Mouse (Mus musculus): ENCODE data around the gene Ptk7. TPM values are rescaled to one million over a fixed set of nuclear protein-coding genes. Genes with fewer than 3 reads are reported as not detected.

Gene Ptk7
- polyA plus RNA-seq, 1 experiment: 3.2 TPM

DNA sequence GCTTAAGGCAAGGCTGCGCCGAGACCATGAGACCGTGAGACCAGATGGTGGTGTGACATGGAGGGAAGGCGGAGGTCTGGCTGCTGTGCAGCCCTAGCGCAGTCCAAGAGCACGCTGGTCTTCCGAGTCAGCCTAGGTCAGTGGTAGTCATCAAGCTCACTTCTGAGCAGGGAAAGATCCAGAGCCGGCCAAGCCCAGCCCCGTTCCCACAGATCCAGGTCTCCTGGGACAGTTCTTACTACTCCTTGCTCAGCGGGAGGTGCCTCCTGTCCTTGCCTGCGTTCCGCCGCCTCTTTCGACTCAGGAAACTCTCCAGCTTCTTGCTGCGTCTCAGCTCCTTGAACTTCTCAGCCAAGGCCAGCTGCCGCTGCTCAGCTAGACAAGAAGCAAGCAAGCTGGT, 38.4 kb upstream of the Ptk7 start:
- no peaks in the 10 kb centered on the region for H3K27me3 ChIP-seq (ENCODE audit: control insufficient read depth, insufficient read depth, low read length)
- no peaks in the 10 kb centered on the region; the same call in 1 of the 2 replicates for H3K4me1 ChIP-seq (ENCODE audit: control insufficient read depth, insufficient read depth, low read length)
- no peak overlapping the region for H3K27ac ChIP-seq (ENCODE audit: control insufficient read depth, insufficient read depth, low read depth, low read length)
- H3K36me3 ChIP-seq (ENCODE audit: control insufficient read depth, insufficient read depth, low read length): peaks cover 4% of the 10 kb centered on the region
- no peak overlapping the region for H3K4me3 ChIP-seq (ENCODE audit: control insufficient read depth, low read depth, low read length)
- TF ChIP-seq POLR2A (IDR thresholded peaks at IDR 0.05; ENCODE audit: control insufficient read depth, low read depth, low read length) (no peak), CTCF (IDR thresholded peaks at IDR 0.05; ENCODE audit: control insufficient read depth, insufficient read depth, insufficient replicate concordance, low read depth, low read length) (no peak)

DNA sequence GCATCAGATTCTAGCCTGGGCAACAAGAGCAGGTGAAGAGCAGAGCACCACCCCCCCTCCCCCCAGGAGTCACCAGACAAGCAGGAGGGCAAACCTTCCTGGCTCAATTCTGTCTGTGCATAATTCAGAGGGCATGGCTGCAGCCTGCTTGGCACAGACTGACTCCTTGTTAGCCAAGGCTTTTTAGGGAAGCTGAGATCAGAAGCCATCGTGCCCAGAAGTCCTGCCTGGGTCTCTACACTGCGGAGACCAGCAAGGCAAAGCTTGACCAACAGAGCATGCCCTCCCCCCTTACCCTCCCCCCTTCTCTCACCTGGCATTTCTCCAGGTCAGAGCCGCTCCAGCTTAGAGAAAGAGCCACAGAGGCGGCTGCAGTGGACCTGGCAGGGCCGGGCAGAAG, 33.4 kb upstream of the Ptk7 start:
- H3K4me1 ChIP-seq (ENCODE audit: control insufficient read depth, insufficient read depth, low read length): no peaks in the 10 kb centered on the region; the same call in 1 of the 2 replicates
- peaks cover 2% of the 10 kb centered on the region; the same call in 1 of the 2 replicates for H3K36me3 ChIP-seq (ENCODE audit: control insufficient read depth, insufficient read depth, low read length)
- H3K27ac ChIP-seq (ENCODE audit: control insufficient read depth, insufficient read depth, low read depth, low read length): no peak overlapping the region
- H3K4me3 ChIP-seq (ENCODE audit: control insufficient read depth, low read depth, low read length): no peak overlapping the region
- TF ChIP-seq CTCF (IDR thresholded peaks at IDR 0.05; ENCODE audit: control insufficient read depth, insufficient read depth, insufficient replicate concordance, low read depth, low read length) (no peak), POLR2A (IDR thresholded peaks at IDR 0.05; ENCODE audit: control insufficient read depth, low read depth, low read length) (no peak)
- no peaks in the 10 kb centered on the region for H3K27me3 ChIP-seq (ENCODE audit: control insufficient read depth, insufficient read depth, low read length)

DNA sequence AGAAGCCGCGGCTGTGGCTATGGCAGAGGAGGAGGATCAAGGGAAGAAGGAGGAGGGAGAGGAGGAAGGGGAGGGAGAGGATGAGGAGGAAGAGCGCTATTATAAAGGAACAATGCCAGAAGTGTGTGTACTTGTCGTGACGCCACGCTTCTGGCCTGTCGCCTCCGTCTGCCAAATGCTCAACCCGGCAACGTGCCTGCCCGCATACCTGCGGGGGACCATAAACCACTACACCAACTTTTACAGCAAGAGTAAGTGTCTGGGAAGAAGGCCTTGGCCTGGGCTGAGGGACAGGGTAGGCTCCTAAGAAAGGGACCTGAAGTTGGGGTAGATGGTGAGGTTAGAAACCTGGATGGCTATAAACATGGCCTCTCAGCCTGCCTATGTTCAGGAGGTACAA, 32.7 kb upstream of the Ptk7 start:
- Histone ChIP-seq H3K4me3 (ENCODE audit: control insufficient read depth, low read depth, low read length) (no peak overlapping the region), H3K27ac (ENCODE audit: control insufficient read depth, insufficient read depth, low read depth, low read length) (no peak overlapping the region), H3K27me3 (ENCODE audit: control insufficient read depth, insufficient read depth, low read length) (no peaks in the 10 kb centered on the region), H3K4me1 (ENCODE audit: control insufficient read depth, insufficient read depth, low read length) (no peaks in the 10 kb centered on the region; the same call in 1 of the 2 replicates), H3K36me3 (ENCODE audit: control insufficient read depth, insufficient read depth, low read length) (no peaks in the 10 kb centered on the region)
- TF ChIP-seq CTCF (IDR thresholded peaks at IDR 0.05; ENCODE audit: control insufficient read depth, insufficient read depth, insufficient replicate concordance, low read depth, low read length) (no peak), POLR2A (IDR thresholded peaks at IDR 0.05; ENCODE audit: control insufficient read depth, low read depth, low read length) (no peak)

DNA sequence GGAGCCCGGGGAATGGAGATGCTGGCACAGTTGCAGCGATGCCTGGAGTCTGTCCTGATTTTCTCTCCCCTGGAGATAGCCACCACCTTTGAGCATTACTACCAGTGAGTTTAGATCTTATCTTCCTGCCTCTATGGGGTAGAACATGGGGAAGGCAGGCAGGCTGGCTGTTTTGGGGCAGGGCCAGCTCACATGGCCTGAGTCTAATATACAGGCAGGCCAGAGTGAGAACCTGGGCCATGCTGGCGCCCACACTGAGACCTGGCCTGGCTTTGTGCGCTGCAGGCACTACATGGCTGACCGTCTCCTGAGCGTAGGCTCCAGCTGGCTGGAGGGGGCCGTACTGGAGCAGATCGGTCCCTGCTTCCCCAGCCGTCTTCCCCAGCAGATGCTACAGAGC, 32.0 kb upstream of the Ptk7 start:
- no peaks in the 10 kb centered on the region for H3K36me3 ChIP-seq (ENCODE audit: control insufficient read depth, insufficient read depth, low read length)
- H3K27ac ChIP-seq (ENCODE audit: control insufficient read depth, insufficient read depth, low read depth, low read length): no peak overlapping the region
- H3K27me3 ChIP-seq (ENCODE audit: control insufficient read depth, insufficient read depth, low read length): no peaks in the 10 kb centered on the region
- no peaks in the 10 kb centered on the region; the same call in 1 of the 2 replicates for H3K4me1 ChIP-seq (ENCODE audit: control insufficient read depth, insufficient read depth, low read length)
- TF ChIP-seq CTCF (IDR thresholded peaks at IDR 0.05; ENCODE audit: control insufficient read depth, insufficient read depth, insufficient replicate concordance, low read depth, low read length) (no peak), POLR2A (IDR thresholded peaks at IDR 0.05; ENCODE audit: control insufficient read depth, low read depth, low read length) (no peak)
- no peak overlapping the region for H3K4me3 ChIP-seq (ENCODE audit: control insufficient read depth, low read depth, low read length)

DNA sequence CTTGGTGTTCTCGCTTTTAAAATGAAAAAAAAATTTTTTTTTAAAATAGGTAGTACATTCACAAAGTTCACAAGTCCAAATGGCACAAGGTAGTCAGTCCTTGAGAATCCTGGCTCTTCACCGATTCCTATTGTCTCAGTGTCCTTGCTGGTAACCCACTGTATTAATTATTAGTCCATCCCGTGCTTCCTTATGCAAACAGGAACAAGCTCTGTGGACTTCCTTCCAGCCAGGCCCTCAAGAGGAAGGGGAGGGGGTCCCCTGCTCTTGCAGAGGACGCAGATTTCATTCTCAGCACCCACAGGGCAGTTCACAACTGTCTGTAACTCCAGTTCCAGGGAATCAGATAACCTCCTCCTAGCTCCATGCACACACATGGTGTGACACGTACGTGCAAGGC, 26.8 kb upstream of the Ptk7 start:
- Histone ChIP-seq H3K27me3 (ENCODE audit: control insufficient read depth, insufficient read depth, low read length) (no peaks in the 10 kb centered on the region), H3K27ac (ENCODE audit: control insufficient read depth, insufficient read depth, low read depth, low read length) (no peak overlapping the region), H3K36me3 (ENCODE audit: control insufficient read depth, insufficient read depth, low read length) (no peaks in the 10 kb centered on the region), H3K4me3 (ENCODE audit: control insufficient read depth, low read depth, low read length) (no peak overlapping the region), H3K4me1 (ENCODE audit: control insufficient read depth, insufficient read depth, low read length) (peaks cover 8% of the 10 kb centered on the region)
- TF ChIP-seq CTCF (IDR thresholded peaks at IDR 0.05; ENCODE audit: control insufficient read depth, insufficient read depth, insufficient replicate concordance, low read depth, low read length) (no peak), POLR2A (IDR thresholded peaks at IDR 0.05; ENCODE audit: control insufficient read depth, low read depth, low read length) (no peak)

DNA sequence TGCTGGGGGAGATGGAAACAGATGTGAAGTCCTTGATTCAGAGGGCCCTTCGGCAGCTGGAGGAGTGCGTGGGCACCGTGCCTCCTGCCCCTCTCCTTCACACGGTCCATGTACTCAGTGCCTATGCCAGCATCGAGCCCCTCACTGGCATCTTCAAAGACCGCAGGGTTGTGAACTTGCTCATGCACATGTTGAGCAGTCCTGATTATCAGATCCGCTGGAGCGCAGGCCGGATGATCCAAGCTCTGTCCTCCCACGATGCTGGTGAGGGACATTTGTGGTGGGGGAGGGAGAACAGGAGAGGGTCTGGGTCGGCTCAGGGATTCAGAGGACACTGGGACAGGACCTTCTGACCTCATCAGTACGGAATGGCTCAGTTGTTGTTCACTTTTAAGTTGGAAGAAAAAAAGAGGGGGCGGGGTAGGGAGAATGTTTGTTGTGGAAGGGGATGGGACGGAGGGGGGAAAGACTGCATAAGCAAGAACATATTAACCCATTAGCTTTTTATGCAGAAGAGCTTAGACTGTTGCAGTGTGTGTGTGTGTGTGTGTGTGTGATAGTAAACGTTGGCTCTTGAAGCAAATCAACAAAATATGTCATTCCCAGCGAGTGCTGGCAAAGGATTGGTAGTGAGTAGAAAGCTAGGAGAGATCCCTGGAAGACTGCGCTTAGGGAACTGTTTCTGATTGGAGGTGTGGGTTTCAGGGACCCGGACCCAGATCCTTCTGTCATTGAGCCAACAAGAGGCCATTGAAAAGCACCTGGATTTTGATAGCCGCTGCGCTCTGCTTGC, 22.6 kb upstream of the Ptk7 start:
- Histone ChIP-seq H3K36me3 (ENCODE audit: control insufficient read depth, insufficient read depth, low read length) (no peaks in the 10 kb centered on the region), H3K4me1 (ENCODE audit: control insufficient read depth, insufficient read depth, low read length) (peaks cover 20% of the 10 kb centered on the region), H3K27ac (ENCODE audit: control insufficient read depth, insufficient read depth, low read depth, low read length) (no peak overlapping the region), H3K27me3 (ENCODE audit: control insufficient read depth, insufficient read depth, low read length) (no peaks in the 10 kb centered on the region), H3K4me3 (ENCODE audit: control insufficient read depth, low read depth, low read length) (no peak overlapping the region)
- no peak for TF ChIP-seq CTCF (IDR thresholded peaks at IDR 0.05; ENCODE audit: control insufficient read depth, insufficient read depth, insufficient replicate concordance, low read depth, low read length)
- no peak for TF ChIP-seq POLR2A (IDR thresholded peaks at IDR 0.05; ENCODE audit: control insufficient read depth, low read depth, low read length)

DNA sequence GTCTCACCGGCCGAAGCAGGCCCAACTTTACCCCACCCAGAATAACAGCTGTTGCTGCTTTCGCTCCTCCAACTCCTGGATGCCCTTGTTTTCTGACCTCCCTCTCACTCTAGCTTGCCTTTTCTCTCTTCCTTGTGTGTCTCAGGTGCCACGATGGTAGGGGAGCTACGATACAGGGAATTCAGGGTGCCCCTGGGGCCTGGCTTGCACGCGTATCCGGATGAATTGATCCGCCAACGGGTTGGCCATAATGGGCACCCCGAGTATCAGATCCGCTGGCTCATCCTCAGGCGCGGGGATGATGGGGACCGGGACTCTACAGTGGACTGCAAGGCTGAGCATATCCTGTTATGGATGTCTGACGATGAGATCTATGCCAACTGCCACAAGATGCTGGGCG, 22.0 kb upstream of the Ptk7 start:
- no peak for TF ChIP-seq CTCF (IDR thresholded peaks at IDR 0.05; ENCODE audit: control insufficient read depth, insufficient read depth, insufficient replicate concordance, low read depth, low read length)
- TF ChIP-seq POLR2A (IDR thresholded peaks at IDR 0.05; ENCODE audit: control insufficient read depth, low read depth, low read length): no peak
- H3K27me3 ChIP-seq (ENCODE audit: control insufficient read depth, insufficient read depth, low read length): no peaks in the 10 kb centered on the region
- H3K27ac ChIP-seq (ENCODE audit: control insufficient read depth, insufficient read depth, low read depth, low read length): no peak overlapping the region; the same call in 1 of the 2 replicates
- no peaks in the 10 kb centered on the region for H3K36me3 ChIP-seq (ENCODE audit: control insufficient read depth, insufficient read depth, low read length)
- peaks cover 20% of the 10 kb centered on the region for H3K4me1 ChIP-seq (ENCODE audit: control insufficient read depth, insufficient read depth, low read length)
- H3K4me3 ChIP-seq (ENCODE audit: control insufficient read depth, low read depth, low read length): peak overlapping the region; percentile 82

All from testis, adult 2 months (tissue).